Mouse (Mus musculus) MN1 (cell line): ENCODE results near the gene Hoxb8.

Experiments used
- DNase-seq: peaks from one replicate; pipeline ENCODE4 v3.0.0-alpha.2; 2016; ENCODE audit warnings: low spot score

The Hoxb8 gene

DNA sequence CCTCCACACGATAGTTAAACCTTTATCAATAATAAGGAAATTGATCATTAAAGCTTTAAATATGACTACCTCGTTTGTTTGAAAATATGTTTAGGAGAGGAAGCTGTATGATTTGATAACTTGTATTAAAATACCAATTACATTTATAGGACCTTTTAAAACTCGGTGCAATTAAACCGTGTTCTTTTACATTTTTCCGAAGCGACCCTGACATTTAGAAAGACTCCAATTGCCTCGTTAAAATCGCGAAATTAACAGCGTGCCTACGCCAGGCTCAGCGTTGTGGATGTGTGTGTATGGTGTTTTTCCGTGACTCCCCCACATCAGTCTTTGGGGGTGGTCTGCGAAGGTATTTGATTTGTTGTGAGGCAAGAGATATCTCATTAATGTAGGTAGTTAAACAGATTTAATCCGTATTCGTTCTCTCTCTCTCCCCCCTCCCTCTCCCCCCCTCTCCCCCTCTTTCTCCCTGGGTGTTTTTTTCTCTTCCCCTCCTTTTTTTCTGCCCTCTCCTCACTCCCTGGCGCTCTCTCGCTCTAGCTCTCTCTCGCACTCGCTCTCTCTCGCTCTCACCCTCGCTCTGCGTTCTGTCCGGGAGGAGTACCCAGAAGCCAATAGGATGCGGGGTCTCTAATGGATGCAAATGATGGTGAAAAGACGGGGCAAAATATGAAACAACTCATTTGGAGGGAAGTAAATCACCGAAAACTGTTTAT lies at the start of gene Hoxb8:
TSS of gene Hoxb8 (plus strand) at position 51 of the 716 bp plus-strand sequence.
- no peak for DNase-seq

DNA sequence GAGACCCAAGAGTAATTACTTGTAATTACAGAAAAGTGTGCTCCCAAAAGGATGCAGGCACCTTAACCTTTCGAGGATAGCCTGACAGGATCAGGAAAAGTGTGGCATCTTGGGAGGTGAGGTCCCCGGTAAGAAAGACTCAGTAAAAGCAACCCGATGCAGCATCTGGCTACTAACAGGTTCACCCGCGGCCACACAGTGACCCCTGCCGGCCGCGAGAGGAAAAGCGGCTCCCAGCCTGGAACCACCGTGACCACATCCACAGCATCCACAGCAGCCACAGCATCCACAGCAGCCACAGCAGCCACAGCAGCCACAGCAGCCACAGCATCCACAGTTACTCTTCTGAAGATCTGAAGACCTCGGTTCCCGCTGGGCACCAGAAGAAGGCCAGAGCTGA lies 46.8 kb upstream of the Hoxb8 start:
- peak; percentile 36 for DNase-seq

GRCm38 (mm10) chr11:96240211-96240610 lies 41.5 kb upstream of the Hoxb8 start:
- peak; percentile 32 for DNase-seq

GRCm38 (mm10) chr11:96250901-96251300 lies 30.8 kb upstream of the Hoxb8 start:
- no peak for DNase-seq

DNA sequence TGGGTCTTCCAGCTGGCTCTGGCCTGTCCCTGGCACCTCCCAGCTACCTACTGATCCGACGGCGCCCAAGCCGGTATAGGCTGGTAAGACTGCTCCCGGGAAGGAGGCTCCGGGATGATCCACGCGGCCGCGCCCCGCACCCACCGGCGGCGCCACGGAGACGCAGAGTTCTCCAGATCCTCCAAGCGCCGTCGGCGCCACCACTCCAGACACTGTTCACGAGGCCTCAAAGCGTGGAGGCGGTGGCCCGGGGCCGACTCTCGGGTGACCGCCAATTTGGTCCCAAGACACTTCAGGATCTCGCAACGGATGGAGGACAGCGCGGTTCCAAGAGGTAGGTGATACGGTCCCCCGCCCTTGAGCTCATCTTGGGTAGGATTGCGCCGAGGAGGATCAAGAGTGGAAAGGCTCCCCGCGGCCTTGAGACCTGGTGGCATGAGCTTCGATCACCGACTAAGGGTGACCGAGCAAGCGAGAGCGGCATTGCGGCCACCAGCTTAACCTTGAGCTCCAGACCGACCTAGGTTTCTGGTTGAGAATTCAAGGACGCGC lies 30.1 kb upstream of the Hoxb8 start:
- no peak for DNase-seq

DNA sequence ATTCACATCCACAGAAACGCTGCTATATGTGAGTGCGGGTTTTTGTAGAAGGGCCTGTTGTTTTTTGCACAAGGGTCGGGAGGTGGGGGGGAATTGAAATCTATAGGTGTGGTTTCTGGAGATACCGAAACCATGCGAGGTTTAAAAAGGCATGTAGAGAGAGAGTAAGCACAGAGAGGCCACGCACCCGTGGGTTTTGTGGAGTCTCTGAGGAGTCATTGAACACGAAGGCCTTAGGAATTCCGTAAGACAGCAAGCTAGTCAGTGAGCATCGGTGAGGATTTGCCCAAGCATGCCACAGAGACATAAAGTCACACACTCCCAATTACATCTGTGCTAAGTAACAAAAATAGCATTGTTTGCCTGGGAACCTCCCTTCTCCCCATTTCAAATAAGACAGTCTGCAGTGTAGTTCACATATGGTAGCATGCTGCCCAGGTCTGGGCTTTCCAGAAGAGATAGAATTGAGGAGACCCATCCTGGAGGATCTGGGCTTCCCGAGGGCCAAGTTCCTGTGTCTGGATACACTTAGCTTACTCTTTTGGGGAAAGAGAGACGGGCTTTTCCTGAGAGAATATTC lies 29.1 kb upstream of the Hoxb8 start:
- no peak for DNase-seq

DNA sequence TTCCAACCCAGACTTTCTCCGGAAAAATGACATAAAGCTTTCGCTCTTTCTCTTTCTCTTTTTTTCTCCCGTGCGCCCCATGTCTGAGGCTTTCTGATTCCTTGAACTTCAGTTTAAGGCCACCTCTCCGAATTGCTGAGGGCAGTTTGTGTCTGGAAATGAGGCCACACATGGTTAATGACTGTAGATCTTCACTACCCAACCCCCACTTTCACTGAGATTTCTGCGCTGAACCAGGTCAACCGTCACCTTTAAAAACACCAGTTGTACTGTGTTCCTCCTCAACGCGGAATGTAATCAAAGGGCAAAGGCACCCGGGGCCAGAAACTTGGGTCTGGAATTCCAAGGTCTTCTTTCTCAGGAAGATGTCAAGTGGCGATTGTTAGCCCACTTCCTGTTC lies 27.5 kb upstream of the Hoxb8 start:
- no peak for DNase-seq

DNA sequence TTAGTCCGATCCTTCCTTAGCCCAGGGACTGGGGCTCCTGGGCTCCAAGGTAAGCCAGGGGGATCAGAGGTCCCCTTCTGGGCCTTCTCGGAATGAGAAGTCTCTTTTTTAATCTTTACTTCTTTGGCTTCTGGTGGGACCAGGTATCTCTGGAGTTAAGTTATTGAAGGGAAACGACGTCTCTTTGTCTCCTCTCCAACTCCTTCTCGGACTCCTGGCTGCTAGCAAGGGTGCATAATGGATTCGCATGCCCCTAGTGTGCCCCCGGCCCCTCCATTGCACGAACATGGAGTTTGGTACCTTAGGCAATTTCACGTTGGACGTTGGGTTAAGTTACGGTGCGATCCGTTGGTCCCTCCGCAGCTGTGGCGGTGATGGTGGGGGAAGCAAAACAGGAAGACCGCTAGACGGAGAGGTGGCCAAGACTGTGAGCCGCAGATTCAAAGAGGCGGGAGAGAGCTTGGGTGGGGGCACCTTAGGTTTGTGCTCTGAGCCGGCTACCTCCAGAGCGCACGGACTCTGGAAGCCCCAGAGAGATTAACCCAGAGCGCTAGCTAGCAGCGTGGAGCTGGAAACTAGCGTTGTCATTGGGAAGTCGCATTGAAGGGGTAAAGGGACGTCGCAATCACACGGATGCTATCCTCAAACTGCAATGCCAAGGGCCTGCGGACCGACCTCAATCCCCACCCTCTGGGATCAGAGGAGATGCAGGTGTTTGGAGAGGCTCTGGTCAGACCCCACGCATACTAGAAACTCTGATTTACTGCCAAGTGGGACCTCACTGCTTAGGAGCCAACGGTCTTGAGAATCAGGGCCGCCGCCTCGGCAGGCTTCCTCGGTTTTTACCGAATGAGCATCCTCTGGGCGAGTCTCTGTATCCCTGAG lies 26.4 kb upstream of the Hoxb8 start:
- no peak for DNase-seq

DNA sequence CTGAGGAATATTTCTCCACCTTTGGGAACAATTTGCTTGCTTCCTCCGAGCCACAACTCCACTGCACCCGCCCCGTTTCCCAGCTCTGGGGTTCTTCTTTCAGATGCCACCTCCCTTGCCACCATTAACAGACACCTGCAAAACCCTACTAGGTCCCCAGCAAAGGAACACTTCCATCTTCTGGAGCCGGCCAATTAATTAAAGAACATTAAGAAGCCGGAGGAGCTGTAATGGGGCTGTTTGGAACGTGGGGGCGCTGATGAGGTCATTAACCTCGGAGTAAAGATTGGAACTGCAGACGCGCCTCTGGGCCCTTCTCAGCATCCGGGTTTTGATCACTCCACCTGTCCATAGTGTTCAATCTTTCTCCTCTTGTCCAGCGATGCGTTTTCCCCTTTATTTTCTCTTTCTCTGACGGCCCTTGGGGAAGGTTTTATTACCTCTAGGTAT lies 25.7 kb upstream of the Hoxb8 start:
- no peak for DNase-seq

DNA sequence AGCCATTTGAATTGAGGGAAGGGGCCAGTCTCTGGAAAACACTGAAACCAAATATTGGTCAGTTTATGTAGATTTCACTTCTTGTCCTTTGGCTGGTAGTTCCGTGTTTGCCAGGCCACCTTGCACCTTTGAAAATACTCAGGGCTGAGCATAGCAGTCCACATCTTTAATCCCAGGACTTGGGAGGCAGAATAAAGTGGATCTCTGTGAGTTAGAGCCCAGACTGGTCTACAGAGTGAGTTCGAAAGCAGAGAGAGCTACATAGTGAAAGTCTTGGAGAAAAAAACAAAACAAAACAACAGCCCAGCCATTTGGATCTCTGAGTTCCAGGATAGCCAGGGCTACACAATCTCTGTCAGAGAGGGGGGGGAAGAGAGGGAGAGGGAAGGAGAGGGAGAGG lies 24.6 kb upstream of the Hoxb8 start:
- no peak for DNase-seq

GRCm38 (mm10) chr11:96259038-96259437 lies 22.7 kb upstream of the Hoxb8 start:
- no peak for DNase-seq

GRCm38 (mm10) chr11:96259511-96259910 lies 22.2 kb upstream of the Hoxb8 start:
- no peak for DNase-seq

DNA sequence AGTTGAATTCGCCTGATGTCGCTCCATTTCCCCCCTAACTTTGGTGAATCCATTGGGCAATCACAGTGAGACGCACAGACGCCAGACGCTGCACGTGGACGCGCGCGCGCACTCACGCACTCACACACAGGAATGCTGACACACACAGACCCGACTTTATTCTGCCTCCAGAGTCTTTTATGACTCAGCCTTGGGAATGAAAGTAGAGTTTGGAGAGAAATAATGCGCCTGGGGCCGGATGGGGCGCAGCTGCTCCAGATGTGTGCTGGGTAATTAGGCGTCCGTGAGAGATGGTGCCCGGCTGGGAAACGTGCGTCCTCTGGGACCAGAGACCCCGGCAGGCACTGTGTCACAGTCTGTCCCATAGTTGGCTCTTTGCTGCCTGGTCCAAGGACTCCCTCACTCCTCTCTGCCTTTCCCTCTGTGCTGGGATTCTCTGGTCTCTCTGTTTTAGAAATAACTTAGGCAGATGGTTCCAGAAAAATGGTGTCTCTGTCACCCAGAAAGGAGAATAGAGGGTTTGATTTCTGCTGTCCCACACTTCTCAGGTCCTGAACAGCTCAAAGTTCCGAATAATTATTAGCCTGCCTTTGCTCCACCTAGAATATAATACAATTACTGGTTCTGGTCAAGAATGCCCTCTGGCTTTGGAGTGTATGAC lies 21.3 kb upstream of the Hoxb8 start:
- no peak for DNase-seq

DNA sequence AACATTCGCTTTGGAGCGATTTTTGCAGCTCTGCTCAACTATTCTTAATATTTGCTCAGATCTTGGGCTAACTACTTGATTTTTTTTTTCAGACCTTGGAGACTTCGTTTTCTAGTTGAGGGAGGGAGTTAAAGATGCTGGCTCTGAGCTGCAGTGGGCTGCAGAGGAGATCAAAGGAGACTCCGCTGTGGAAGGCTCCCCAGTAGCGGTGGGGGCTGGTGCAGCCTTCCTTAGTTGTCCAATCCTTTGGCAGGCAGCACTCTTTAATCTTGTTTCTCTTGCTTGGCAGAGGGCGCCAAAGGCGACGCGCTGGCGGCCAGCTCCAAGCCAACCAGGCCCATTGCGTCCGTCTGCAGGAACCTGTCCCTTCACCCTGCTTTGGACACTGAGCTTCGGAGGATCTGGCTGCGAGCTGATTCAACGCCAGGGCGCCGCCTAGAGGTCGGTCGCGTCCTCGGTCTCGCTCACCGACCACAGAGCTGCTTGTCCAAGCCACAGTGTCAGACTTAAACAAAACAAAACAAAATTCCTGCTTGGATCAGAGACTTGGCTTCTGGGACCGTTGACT lies 20.3 kb upstream of the Hoxb8 start:
- DNase-seq = no peak

DNA sequence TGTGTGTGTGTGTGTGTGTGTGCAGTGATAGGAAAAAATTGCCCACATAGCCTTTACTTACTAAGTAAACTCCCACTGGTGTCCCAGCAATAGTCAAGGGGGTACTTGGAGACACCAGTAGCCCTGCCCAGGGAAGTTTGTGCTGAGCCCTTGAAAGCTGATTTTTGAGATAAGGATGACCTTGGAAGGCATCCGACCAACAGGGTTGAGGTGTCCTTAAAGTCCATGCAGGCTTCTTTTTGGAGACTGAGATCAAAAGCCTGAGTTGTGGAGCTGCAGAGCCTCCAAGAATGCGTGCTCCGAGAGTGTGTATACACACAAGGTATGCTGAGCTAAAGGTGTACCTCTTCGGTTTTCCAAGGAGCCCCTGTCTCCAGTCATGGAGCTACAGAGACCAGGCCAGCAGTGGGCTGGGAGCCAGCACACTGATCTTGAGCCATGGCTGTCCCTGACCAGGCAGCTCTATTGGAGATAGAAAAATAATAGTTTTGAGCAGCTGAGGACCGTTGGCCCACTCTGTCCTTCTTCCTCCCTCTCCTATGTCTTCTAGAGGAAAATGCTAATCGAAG lies 19.4 kb upstream of the Hoxb8 start:
- no peak for DNase-seq

DNA sequence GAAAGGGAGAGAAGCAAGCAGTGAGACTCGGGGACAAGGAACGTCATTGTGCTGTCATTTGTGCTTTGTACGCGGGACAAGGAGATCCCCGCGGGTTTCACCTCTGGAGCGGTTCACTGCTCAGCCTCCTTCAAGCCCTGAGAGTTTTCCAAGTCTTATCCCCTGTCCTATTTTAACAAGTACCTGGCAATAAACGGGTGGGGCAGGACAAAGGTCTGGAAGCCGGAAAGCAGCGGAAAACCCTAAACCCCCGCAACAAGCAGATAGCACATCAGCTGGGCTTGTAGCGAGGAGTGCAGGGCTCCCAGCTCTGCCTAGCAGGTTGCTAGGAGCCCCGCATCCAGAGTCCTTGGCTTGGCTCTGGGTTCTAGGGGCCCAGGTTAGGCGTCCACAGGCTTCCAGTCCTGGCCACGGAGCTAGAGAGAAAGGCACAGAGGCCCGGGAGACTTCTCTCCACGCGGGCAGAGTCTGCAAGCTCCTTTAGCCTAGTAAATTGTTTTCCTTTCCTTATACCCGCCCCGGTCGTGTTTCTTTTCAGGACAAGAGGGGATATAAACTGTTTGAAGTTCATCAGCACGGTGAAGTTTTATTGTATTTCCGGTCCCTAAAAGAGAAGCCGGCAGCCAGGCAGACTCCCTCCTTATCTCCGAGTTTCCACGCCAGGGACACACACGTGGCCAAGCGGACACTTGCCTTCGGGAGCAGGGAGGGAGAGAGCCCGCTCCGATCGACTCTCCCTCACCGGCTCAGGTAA lies 17.9 kb upstream of the Hoxb8 start:
- DNase-seq = no peak

DNA sequence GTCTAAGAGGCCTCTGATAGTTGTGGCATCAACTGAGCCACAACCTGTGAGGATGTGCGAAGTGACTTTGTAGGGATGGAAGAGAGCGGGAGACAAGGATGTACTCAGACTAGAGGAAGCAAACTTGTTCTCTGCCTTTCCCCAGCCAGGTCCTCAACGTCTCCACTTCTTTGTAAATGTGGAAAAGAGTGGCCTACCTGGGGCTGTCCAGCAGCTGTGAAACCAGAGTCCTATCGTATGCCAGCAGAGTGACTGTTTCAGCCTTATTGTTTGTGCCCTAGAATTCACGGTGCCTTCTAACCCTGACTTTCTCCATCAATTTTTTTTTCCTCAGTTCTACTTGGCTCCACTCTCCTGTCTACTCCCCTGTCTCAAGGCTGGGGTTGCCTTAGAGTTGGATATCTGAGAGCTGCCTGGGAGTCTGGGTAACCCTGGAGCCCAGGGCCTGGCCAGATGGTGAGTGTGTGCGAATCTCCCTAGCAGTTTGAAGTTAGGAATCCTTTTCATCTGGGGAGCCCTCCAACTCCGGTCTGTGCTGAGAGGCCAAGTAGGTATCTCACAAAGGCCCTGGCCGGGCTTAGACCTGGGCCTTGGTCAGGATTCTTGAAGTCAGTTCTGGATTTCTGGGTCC lies 17.2 kb upstream of the Hoxb8 start:
- no peak for DNase-seq

DNA sequence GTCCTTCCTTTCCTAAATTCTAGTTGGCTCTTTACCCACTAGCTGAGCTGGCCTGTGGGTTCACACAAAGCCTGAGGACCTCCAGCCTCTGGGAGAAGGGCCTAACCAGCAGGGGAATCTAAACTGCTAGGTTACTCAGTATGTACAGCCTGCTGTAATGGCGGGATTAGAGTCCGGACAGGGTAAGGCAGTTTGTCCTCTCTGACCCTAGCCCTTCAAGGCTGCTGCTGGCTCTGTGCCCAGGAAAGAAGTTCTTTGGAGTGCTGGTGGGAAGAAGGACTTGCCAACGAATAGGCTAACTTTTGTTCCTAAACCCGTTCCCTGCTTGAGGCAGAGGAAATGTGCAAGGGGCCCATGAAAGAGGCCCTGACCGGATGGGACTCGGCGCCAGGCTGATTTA lies 15.8 kb upstream of the Hoxb8 start:
- no peak for DNase-seq

DNA sequence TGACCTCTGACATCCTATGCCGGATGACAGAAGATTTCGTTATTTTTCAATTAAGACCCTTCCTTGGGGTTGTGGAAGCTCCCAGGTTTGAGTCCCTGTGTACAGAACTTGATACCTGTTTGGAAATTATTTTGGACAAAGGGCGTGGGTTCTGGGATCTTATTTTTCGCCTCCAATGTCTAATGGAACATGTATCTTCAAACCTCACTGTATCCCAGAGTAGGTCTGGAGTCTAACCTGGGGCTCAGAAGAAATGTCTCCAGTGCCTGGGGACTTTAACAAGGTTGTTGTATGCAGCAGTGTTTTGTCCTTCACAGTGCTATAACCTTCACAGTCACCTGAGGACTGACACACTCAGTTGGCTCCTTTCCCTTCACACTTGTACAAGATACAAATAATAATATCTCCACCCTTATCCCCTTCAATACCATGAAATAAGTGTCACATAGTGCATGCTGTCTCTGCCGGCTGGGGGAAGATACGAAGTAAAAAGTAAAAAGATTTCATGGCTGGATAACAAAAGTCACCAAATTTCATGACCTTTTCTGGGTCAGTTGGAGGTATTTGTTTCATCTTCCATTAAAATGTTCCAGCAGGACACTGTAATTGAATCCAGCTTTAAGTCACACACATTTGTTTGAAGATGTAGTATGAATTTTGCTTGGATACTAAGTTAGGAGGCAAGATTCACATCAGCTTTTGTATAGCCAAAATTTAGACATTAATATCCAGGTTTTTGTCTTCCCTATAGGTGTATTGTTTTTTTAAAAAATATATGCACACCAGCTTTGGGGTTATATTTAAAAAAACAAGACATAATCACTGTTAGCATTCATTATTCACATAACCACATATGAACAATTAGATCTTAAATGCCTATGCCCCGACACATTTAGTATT lies 14.4 kb upstream of the Hoxb8 start:
- DNase-seq = no peak
